Mouse (Mus musculus): ENCODE measurements at regions not wholly inside any gene's neighbourhood (a gene's known extent, or its start where the extent isn't known, plus 50 kb on each side); places are given as distances from the start of the nearest gene placed in this dataset.

DNA sequence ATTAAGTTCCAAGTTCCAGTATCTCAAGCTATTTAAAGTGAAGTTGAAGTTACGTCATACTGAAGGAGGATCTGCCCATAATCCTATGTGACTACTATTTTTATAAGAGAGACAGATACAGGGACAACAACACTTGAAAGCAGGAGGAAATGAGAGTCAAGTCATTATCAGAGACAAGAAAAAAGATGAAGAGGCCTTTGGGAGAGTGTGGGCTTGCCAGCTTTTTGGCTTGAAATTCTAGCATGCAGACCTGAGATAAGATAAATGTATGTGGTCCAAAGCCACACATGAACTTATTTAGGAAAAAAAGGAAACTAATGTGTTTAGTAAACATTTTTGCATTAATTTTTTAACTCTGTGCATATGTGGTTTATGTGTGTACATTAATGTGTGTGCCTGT is 581.0 kb downstream of the Stpg2 start:
- no peak for TF ChIP-seq POLR2A (IDR thresholded peaks at IDR 0.05; ENCODE audit: insufficient read depth, low read depth, low read length)
- TF ChIP-seq CTCF (IDR thresholded peaks at IDR 0.05): no peak
